Mouse (Mus musculus) splenic B cell, adult 2 months (primary cell): ENCODE results near the gene Mpst.

Experiments
- DNase-seq: peaks from one replicate; pipeline ENCODE4 v3.0.0-alpha.2; 2011; ENCODE audit warnings: low read depth, low spot score
- H3K27me3 ChIP-seq: 2 replicates; pipeline ENCODE4 v1.6.1; 2012; ENCODE audit warnings: mild to moderate bottlenecking, low read length, moderate library complexity, mixed read lengths; ENCODE audit not compliant: control insufficient read depth, poor library complexity, insufficient read depth, severe bottlenecking
- H3K36me3 ChIP-seq: 2 replicates; pipeline ENCODE4 v1.6.1; 2012; ENCODE audit warnings: mild to moderate bottlenecking, low read length, moderate library complexity, mixed read lengths; ENCODE audit not compliant: control insufficient read depth, poor library complexity, insufficient read depth, severe bottlenecking

Gene Mpst

GRCm38 (mm10) chr15:78420395-78420794, 14.2 kb downstream of the Mpst start:
- Histone ChIP-seq H3K36me3 (no peaks in the 10 kb centered on the region), H3K27me3 (no peaks in the 10 kb centered on the region)
- DNase-seq: no peak

DNA sequence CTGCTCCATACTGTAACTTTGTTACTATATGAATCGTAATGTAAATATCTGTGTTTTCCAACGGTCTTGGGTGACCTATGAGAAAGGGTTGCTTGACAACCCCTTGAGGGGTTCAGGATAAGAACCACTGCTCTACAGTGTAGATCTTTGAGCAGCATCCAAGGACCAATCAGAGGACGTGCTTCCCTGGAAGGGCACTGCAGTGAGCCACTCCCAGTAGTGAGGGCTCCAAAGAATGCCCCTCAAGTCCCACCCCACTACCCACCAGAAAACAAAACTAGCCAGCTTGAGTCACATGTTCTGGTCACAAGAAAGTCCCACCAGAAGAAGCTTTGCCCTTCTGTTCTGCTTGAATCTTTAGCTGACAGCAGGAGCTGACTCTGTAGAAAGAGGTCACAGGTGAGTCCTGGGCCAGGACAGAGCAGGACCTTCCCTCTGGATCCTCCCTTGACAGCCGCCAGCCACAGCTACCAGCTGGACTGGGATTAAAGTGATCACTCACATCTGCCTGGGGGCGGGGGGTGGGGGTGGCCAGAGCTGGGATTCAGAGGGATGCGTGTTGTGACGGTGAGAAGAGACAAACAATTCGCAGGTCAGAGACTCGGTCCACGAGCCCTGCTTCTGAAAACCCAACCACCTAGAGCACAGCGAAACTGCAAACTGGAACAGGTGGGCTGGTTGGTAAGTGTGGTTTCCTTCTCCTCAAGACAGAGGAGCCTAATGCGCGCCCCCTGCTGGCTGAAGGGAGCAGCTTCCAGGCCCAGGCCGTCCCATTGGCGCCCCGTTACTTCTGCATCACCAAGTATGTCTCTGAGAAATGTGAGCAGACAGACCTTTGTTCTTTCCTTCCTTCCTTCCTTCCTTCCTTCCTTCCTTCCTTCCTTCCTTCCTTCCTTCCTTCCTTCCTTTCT, 16.1 kb downstream of the Mpst start:
- no peaks in the 10 kb centered on the region for H3K27me3 ChIP-seq
- H3K36me3 ChIP-seq: no peaks in the 10 kb centered on the region
- peak; percentile 89 for DNase-seq

DNA sequence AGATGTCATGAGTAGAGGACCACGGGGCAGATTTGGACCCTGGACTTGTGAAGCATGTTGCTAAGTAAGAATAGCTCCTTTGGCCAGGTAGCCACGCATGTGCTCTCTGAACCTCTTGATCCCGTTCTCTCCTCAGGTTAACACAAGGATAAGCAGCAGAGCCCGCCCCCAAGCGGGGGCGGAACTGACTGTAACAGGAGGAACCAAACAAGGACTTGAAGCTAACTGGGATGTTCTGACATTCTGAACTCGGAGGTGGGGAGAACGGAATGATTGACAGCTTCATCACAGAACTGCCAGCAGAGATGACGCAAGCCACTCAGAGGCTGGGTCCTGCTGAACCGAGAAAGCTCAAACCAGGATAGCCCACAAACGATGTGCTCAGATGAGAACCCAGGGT, 18.3 kb downstream of the Mpst start:
- no peaks in the 10 kb centered on the region; the same call in 1 of the 2 replicates for H3K27me3 ChIP-seq
- no peaks in the 10 kb centered on the region for H3K36me3 ChIP-seq
- DNase-seq: no peak

DNA sequence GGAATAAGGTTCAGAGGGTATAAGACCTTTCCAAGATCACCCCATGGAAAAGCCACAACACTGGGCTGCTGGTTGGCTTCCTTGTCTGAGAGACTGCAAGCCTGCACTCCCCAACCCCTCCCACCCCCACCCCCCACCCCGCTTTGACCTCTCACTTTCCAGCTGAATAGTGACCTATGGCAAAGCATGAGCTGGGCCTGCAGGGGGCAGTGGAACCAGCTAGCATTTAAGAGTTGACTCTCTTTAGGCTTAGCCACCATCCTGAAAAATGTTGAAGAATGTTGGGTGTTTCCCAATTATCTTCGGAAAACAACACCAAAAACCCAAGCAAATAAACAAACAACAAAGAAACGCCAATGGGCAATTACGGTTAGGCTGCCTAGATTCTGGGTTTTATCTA, 19.0 kb downstream of the Mpst start:
- Histone ChIP-seq H3K27me3 (no peaks in the 10 kb centered on the region; the same call in 1 of the 2 replicates), H3K36me3 (no peaks in the 10 kb centered on the region)
- DNase-seq: no peak

- no peaks in the 10 kb centered on the region for H3K36me3 ChIP-seq
- no peaks in the 10 kb centered on the region; the same call in 1 of the 2 replicates for H3K27me3 ChIP-seq
- no peak for DNase-seq
These were observed 22.3 kb downstream of the Mpst start, which contains the start of gene Kctd17 for GRCm38 (mm10) chr15:78428391-78429138. Gene Kctd17 (plus strand): TSS chr15:78428564.

- no peak for DNase-seq
- H3K36me3 ChIP-seq: no peaks in the 10 kb centered on the region
- no peaks in the 10 kb centered on the region; the same call in 1 of the 2 replicates for H3K27me3 ChIP-seq
These were observed 22.9 kb downstream of the Mpst start for GRCm38 (mm10) chr15:78429139-78429459.

DNA sequence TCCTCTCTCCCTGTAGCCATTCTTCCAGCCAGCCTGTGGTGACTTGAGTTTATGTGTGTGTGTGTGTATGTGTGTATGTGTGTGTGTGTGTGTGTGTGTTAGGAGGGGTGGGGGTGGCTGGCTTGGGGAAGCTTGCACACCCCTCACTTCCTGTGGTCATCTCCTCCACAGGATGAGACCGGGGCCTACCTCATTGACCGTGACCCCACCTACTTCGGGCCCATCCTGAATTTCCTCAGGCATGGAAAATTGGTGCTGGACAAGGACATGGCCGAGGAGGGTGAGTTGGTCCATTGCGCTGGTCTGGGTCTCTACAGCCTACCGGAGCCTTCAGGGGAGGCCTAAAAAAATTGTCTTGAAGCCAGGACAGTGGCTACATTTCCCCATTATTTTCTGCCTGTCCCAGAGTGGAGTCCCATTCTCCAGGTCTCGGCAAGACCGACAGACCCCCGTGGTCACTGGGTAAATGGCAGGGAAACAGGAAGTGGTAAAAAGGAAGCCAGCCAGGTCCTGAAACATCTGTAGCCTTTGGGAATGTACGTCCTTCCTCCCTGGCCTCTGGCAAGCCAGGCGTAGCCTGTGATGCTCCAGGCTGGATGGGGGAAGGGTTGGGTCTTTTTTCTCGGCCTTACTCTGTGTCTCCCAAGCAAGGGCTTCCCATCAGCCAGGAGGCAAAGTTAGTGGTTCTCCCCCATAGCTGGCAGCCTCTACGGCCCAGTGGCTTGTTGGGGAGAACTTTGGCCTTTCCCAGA, 23.8 kb downstream of the Mpst start:
- no peaks in the 10 kb centered on the region for H3K36me3 ChIP-seq
- no peaks in the 10 kb centered on the region; the same call in 1 of the 2 replicates for H3K27me3 ChIP-seq
- DNase-seq: no peak

GRCm38 (mm10) chr15:78430874-78431273, 24.7 kb downstream of the Mpst start:
- DNase-seq: no peak
- Histone ChIP-seq H3K27me3 (no peaks in the 10 kb centered on the region; the same call in 1 of the 2 replicates), H3K36me3 (no peaks in the 10 kb centered on the region)

DNA sequence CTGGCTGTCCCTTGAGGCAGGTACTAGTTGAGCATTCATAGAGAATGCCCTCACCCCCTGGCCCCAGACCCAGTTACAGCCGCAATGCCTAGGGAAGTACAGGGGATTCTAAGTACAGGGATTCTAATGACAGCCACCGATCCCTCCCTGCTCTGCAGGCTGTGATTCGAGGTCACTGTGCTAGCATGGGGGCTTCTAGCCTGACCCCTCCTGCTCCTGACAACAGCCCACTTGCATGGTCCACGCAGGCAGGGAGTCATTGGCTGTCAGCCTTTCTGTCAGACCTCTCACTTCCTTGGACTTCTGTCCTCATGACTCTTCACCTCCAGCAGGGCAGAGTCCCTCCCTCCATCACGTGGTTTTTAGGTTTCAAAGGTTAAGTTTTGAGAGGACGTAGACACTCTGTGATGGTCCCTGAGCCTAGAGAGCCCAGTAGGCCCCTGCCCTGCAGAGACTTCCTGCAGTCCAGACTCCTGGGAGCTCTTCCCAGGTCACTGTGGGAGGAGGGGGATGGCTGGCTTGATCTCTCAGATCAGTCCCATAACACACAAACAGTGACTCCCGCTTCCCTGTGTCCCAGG, 25.4 kb downstream of the Mpst start:
- H3K27me3 ChIP-seq: no peaks in the 10 kb centered on the region; the same call in 1 of the 2 replicates
- DNase-seq: no peak
- H3K36me3 ChIP-seq: no peaks in the 10 kb centered on the region

DNA sequence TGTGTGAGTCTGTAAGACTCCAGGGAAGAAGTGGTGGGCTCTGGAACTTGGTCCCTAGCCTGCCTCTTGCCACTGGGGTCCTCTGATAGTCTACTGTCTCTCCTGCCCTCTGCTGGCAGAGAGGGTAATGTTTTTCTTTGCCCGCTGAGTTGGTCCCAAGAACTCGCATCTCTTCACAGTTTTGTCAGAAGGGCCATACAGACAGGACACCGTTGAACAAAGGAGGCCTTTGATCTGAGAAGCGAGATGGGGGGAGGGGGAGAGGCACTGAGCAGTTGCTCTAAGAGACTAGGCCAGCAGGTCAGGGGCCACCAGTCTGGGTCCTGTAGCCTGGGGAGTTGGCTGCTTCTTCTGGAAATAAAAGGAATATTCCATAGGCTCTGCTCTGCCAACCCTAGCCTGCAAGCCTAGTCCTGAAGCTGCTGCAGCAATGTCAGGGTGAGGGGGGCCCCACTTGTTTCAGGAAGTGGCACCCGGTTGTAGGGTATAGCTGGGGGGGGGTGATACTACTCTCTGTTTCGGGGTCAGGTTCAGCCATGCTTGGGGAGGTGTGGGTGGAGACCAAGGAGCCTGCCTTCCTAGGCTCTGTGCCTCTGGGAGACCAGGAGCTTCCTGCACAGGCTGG, 28.8 kb downstream of the Mpst start:
- DNase-seq: peak; percentile 35
- H3K27me3 ChIP-seq: no peaks in the 10 kb centered on the region
- no peaks in the 10 kb centered on the region for H3K36me3 ChIP-seq

- no peak for DNase-seq
- Histone ChIP-seq H3K27me3 (no peaks in the 10 kb centered on the region), H3K36me3 (no peaks in the 10 kb centered on the region)
These were observed 29.5 kb downstream of the Mpst start for GRCm38 (mm10) chr15:78435681-78436080.

GRCm38 (mm10) chr15:78436380-78437192, 30.4 kb downstream of the Mpst start:
- H3K36me3 ChIP-seq: no peaks in the 10 kb centered on the region
- no peak for DNase-seq
- no peaks in the 10 kb centered on the region for H3K27me3 ChIP-seq

- Histone ChIP-seq H3K27me3 (no peaks in the 10 kb centered on the region), H3K36me3 (no peaks in the 10 kb centered on the region)
- DNase-seq: no peak
These were observed 31.2 kb downstream of the Mpst start for GRCm38 (mm10) chr15:78437237-78438017.
